Mouse (Mus musculus) ovary, adult 2 months (tissue): ENCODE data around the gene Scyl1. TPM values are rescaled to one million over a fixed set of nuclear protein-coding genes. Genes with fewer than 3 reads are reported as not detected.

ENCODE experiments used
- polyA plus RNA-seq: library from polyadenylated mRNA; depleted of rRNA; stranded (reverse); fragments of >200 nt; gene quantifications from 2 replicates; pipeline ENCODE4 v1.2.3, GENCODE M21; 2012; rRNA removed

Gene Scyl1
- 143 and 154 TPM in 2 replicates for polyA plus RNA-seq

DNA sequence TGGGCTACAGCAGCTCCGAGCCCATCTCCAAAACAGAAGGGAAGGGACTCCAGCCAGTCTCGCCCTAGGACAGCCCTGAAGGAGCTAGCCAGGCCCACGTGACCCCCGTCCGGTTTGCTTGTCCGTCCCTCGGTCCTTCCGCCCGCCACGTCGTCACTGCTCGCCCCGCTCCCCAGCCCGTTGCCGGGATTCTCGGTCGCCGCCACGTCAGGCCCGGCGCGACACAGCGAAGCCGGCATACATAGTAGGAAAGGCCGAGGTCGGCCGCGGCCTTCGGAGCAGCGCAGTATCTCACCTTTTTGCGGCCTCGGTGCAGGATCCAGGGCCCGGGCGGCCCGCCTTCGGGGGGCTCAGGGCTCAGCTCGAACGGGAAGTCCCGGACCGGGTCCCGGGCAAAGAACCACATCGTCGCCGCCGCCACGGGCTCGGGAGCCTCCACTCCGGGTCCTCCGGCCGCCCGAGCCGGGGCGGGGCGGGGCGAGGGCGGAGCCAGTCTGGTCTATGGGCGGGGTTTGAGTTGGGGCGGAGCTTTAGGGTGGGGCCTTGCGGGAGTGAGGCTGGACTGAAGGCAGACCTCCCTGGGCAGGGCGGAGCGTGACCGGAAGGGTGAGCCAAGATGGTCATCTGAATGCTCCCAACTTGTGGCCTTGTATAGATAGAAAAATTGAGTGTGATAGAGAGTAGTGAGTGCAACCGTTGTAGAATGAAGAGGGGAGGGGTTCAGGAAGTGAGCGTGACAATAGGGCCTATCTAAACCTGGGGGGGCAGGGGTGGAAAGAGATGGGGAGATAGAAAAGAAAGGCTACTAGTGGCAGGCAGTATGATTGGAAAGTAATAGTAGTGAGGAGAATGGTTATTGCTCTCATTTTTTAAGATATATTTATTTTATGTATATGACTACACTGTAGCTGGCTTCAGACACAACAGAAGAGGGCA, at the start of gene Scyl1:
Gene Scyl1 (minus strand): TSS at position 495 of the 936 bp plus-strand sequence.

DNA sequence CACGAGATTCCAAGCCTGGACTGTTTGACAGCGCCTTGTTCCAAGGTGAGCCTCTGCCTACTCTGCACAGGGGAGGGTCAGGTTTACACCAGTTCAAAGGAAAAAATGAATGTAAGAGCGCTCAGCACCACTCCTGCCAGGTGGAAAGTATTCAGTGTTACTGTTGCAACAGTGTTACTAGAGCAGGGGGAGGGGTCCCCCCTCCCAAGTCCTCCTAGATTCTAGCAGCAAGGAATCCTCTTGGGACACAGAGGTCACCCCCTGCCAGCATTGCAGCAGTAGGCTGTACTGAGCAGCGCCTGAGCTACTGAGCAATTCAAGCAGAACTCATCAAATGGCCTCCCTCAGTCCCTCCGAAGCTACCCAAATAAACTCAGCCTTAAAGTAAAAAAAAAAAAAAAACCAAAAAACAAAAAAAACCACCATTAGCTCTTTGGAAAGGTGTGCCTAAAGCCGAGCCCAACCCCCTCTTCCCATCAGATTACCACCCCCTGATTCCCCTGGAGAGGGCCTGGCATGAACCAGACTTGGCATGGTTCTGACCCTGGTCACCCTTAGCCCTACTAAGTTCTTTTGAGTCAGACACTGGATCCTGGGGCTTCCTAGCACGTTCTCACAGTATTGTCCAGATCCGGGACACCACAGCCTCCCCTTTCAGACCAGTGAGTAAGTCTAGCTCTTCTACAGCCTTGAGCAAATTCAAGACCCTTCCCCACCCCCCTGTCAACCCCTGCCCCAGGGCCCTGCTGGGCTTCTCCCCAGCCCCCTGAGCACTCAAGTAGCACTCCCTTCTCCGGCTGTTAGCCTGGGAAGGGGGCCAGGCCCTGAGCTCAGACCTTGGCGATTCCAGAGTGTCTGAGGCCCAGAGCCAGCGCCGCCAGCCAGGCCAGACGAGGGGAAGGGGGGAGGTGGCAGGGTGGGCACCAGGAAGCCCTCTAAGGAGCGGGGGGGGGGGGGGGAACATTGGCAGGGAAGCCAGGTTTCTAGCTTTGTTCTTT, 30.6 kb downstream of the Scyl1 start, which contains the start of gene Ltbp3:
Gene Ltbp3 (plus strand): TSS at position 585 of the 998 bp plus-strand sequence.

DNA sequence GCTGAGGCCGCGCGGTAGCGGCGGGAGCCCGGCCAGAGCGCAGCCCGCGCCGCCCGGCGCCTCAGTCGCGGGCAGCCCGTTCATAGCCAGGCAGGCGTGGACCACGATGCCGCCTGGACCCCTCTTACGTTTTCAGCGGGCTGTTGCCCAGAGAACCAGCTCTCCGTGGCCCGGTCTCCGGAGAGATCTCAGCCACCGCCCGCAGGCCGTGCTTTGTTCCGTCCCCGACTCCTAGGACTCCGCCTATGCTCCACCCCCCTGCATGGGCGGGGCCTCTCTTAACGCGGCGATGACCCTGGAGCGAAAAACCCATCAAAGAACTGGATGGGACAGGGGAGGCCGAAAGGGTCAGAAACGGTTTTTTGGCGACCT, 41.8 kb downstream of the Scyl1 start, which contains the start of gene Fam89b:
Gene Fam89b (minus strand): TSS at position 210 of the 372 bp plus-strand sequence.

DNA sequence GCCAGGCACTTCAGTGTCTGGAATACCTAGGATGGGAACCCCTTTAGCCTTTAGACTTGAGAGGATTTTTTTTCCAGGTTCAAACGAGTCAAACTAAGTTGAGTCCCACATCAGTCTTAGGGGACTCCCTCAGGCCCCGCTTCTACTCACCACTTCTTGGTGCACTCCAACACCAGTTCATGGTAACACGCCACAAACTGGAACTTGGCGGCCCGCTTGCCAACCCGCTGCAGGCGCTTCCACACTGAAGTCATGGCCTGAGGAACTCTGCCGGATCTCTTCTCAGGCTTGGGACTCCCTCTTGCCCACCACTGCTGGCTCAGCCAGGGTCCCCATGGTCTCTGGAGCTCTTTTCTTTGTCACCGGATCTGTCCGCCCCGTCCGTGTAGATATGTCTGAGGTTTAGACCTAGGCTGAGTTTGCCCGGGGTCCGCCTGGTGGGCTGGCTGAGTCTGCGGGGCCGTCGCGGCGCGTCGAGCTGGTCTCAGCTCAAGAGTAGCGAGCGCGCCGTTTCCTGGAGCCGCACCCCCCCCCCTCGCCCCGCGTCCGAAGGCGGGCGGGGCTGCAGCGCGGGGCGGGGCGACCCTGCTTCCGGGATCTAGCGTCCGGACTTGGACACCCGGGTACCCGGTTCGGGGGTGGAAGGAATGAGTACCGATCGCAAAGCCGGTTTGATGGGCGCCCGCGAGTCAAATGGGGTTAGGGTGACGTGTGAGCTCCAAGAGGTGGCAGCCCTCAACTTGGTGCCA, 45.3 kb downstream of the Scyl1 start, which contains the start of gene Ehbp1l1:
Gene Ehbp1l1 (minus strand): TSS at position 551 of the 749 bp plus-strand sequence.

Other genes with a start within 250 kb of the Scyl1 start
- gene Ovol1, start 210.8 kb downstream of the Scyl1 start, polyA plus RNA-seq: 0.87 and 1.1 TPM in 2 replicates
- 15.5 and 16.1 TPM in 2 replicates for gene Ap5b1, start 203.4 kb downstream of the Scyl1 start, polyA plus RNA-seq
- gene Rnaseh2c, start 169.5 kb downstream of the Scyl1 start, polyA plus RNA-seq: 93.6 and 93.9 TPM in 2 replicates
- 56.6 and 61.2 TPM in 2 replicates for gene Kat5, start 161.2 kb downstream of the Scyl1 start, polyA plus RNA-seq
- gene Rela, start 133.9 kb downstream of the Scyl1 start, polyA plus RNA-seq: 109 and 128 TPM in 2 replicates
- 110 and 149 TPM in 2 replicates for gene Sipa1, start 107.7 kb downstream of the Scyl1 start, polyA plus RNA-seq
- gene Map3k11, start 82.7 kb downstream of the Scyl1 start, polyA plus RNA-seq: 89.5 and 98.2 TPM in 2 replicates
- 260 and 276 TPM in 2 replicates for gene Pcnx3, start 82.5 kb downstream of the Scyl1 start, polyA plus RNA-seq
- 1.7 and 2.6 TPM in 2 replicates for gene Kcnk7, start 67.1 kb downstream of the Scyl1 start, polyA plus RNA-seq
- 69.0 and 78.6 TPM in 2 replicates for gene Ehbp1l1, start 45.1 kb downstream of the Scyl1 start, polyA plus RNA-seq
- gene Fam89b, start 41.8 kb downstream of the Scyl1 start, polyA plus RNA-seq: 391 and 451 TPM in 2 replicates
- 509 and 535 TPM in 2 replicates for gene Ltbp3, start 30.5 kb downstream of the Scyl1 start, polyA plus RNA-seq
- 28.5 and 32.7 TPM in 2 replicates for gene Frmd8, start 103.9 kb upstream of the Scyl1 start, polyA plus RNA-seq
- 16.3 and 25.9 TPM in 2 replicates for gene Slc25a45, start 106.4 kb upstream of the Scyl1 start, polyA plus RNA-seq
- 0.72 and 0.84 TPM in 2 replicates for gene Tigd3, start 122.7 kb upstream of the Scyl1 start, polyA plus RNA-seq
- gene Dpf2, start 141.6 kb upstream of the Scyl1 start, polyA plus RNA-seq: 104 and 124 TPM in 2 replicates
- 8.6 and 9.2 TPM in 2 replicates for gene Cdc42ep2, start 153.4 kb upstream of the Scyl1 start, polyA plus RNA-seq
- gene Pola2, start 192.8 kb upstream of the Scyl1 start, polyA plus RNA-seq: 29.1 and 51.7 TPM in 2 replicates
- gene Slc22a20, start 214.7 kb upstream of the Scyl1 start, polyA plus RNA-seq: not detected in 2 replicates
- gene Capn1, start 244.5 kb upstream of the Scyl1 start, polyA plus RNA-seq: 43.3 and 43.5 TPM in 2 replicates